Mouse (Mus musculus) retina, adult 2 months (tissue): ENCODE data around the gene Gnaq.

ENCODE experiments used
- DNase-seq: peaks from one replicate; pipeline ENCODE4 v3.0.0-alpha.2; 2012; ENCODE audit warnings: low read depth, low spot score

Gnaq gene

GRCm38 (mm10) chr19:16198162-16198561 lies 65.5 kb downstream of the Gnaq start:
- DNase-seq = no peak

DNA sequence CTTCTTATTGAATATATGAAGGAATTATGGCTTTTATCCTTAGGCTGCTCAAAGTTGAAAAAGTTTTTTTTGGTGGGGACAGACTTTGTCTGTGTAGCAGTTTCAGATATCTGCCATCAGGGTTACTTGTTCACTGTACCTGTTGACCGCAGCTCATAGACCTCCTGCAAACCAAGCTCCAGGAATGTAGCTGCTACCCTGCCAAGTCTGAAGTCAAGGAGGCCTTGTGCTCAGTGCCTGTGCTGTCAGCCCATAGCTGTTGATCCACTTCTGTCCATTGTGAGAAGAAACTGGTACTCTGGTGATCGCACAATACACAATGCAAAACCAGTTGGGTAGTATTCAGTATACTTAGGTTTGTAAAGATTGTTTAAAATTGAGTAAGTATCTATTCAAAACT lies 68.7 kb downstream of the Gnaq start:
- no peak for DNase-seq

GRCm38 (mm10) chr19:16204776-16205680 lies 72.4 kb downstream of the Gnaq start:
- DNase-seq = no peak

- DNase-seq = no peak
Observed at GRCm38 (mm10) chr19:16209616-16210015, 77.0 kb downstream of the Gnaq start.

- DNase-seq = no peak
Observed at GRCm38 (mm10) chr19:16214946-16215345, 82.3 kb downstream of the Gnaq start.

GRCm38 (mm10) chr19:16215430-16216016 lies 82.9 kb downstream of the Gnaq start:
- no peak for DNase-seq

GRCm38 (mm10) chr19:16219978-16220377 lies 87.3 kb downstream of the Gnaq start:
- no peak for DNase-seq

DNA sequence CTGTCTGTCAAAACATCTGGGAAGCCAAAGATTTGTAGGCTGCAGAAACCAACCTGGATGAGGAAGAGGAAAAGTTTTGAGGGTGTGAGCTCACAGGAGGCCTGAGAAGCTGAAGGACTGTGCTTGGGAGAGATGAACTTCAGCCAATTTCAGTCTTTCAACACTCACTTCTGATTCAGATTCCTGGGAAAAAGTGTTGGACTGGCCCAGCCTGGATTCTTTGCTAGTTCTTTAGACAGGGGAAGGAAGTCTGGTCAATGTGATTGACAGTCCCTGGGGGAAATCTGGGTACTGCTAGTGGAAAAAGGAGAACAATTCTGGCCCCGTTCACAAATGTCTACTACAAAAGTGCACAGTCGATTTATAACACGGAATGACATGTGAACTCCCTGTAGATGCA lies 89.9 kb downstream of the Gnaq start:
- DNase-seq = no peak

DNA sequence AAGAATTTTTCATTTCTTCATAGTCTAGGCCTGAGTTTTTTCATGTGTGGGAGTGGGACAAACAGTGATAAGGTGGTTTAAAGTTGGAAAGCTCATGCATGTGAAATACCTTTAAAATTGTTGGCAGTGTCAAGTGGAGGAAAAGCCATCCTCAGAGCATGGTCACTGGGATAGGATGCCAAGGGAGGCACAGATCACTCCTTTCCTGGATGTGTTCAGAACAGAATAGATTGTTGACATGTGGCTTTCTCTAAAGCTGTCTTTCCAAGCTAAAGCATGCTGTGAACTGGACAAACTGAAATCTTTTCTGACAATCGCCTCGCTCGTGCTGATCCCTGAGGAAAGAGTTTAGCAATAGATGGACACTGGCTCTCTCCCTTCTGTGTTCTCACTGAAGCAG lies 90.5 kb downstream of the Gnaq start:
- DNase-seq = no peak

GRCm38 (mm10) chr19:16224831-16225230 lies 92.2 kb downstream of the Gnaq start:
- DNase-seq = no peak

DNA sequence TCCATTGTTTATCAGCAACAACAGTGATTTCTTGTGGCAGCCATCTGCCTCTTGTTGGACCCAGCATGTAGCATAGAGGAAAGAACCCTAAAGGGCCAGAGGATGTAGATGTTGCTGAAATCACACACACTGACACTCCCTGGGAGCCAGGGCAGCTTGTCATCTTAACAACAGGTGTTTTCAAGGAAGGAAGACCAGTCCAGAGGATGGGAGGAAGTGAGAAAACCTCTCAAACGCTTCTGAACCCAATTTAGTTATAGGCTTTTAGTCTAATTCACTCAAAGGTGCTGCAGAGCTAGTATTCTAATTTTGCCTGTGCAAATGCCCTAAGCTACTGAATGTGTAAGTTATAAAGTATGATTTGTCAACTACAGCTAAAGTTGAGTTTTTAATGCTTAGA lies 99.0 kb downstream of the Gnaq start:
- DNase-seq = no peak

GRCm38 (mm10) chr19:16235594-16235993 lies 103.0 kb downstream of the Gnaq start:
- DNase-seq = no peak

GRCm38 (mm10) chr19:16237034-16237433 lies 104.4 kb downstream of the Gnaq start:
- no peak for DNase-seq

DNA sequence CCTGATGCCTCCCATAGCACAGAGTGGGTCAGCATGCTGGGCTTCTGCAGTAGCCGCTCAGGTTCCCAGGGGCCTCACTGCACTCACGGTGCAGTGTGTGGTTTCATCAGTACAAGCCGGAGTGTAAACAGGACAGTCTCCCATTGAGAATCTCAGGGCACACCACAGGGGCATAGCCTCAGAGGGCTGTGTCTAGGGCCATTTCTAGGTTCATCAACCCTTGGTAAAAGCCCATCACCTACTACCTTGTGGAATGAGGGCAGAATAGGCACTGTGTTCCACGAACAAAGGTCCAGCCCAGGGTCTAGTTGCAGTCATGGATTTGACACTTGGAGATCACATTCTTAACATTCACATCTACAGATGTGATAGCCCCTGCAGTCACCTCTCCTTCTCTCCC lies 105.4 kb downstream of the Gnaq start:
- DNase-seq = no peak

DNA sequence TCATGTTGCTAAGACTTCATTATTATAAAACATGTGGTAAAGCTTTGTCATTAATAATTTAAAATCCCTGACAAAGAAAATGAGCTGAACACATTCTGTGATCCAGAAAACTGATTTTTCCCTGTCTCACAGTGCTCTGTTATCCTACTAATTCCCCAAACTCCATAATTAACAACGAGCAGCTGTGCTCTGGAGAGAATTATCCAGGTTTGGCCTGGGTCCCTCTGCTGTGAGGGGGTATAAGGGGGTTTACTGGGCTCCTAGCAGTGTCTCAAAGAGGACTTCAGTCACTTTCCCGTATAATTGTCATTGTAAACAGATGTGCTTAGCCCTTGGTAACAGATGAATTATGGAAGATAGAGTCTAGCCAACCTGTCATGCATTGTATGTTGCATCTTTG lies 105.9 kb downstream of the Gnaq start:
- no peak for DNase-seq

DNA sequence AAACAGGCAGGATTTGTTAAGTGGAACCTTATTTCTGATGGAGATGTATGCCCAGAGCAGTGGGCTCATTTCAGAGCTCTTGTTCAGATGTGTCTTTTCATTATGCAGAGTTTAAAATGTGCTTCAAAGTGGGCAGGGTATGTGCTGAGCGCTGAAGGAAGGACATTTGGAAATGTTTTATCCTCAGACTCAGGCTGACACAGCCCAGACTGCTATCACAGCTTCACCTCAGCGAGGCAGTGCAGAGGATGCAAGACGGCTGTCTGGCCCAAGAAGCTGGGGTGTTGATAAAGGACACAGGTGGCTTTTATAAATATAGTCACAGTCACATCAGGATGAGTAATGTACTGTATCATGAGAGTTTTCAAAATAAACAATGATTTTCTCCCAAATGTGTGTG lies 110.1 kb downstream of the Gnaq start:
- no peak for DNase-seq

- DNase-seq = no peak
Observed at GRCm38 (mm10) chr19:16249025-16249424, 116.4 kb downstream of the Gnaq start.

DNA sequence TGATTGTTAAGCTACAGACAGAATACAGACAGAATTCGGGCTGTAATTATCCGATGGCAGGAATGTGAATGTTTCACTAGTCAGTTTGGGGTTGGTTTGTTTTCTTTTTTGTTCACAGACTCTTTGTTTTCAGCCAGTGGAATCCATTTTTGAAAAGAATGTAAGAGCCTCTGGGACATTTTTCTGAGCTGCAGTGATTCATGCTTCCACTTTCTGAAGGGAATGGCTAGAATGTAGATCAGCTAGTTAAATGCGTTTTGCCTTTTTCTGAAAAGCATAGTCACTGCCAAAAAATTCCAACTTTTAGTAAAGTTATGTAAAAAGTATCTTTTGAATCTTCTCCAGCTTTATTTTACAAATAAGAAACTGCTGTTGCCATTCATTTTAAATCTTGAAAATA lies 118.3 kb downstream of the Gnaq start:
- no peak for DNase-seq

GRCm38 (mm10) chr19:16251819-16252218 lies 119.2 kb downstream of the Gnaq start:
- no peak for DNase-seq

DNA sequence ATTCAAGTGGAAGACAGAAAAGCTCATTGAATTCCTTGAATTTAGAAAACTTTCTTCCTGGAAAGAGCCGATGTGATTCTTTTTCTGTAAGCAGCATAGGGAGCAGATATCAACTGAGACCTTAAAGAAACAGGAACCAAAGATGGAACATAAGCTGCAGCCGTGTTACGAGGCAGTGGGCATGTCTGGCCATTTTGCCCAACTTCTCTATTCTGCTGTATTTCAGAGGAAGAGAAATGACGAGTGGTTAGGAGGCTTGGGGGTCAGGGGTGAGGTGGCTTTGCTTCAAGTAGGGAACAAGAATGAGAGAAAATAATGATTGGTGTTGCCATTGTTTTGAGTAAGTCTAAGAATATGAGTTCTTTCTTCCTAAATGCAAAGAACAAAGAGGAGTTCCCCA lies 120.1 kb downstream of the Gnaq start:
- no peak for DNase-seq

- no peak for DNase-seq
Observed at GRCm38 (mm10) chr19:16254881-16255280, 122.2 kb downstream of the Gnaq start.

- DNase-seq = no peak
Observed at GRCm38 (mm10) chr19:16255294-16255693, 122.7 kb downstream of the Gnaq start.

DNA sequence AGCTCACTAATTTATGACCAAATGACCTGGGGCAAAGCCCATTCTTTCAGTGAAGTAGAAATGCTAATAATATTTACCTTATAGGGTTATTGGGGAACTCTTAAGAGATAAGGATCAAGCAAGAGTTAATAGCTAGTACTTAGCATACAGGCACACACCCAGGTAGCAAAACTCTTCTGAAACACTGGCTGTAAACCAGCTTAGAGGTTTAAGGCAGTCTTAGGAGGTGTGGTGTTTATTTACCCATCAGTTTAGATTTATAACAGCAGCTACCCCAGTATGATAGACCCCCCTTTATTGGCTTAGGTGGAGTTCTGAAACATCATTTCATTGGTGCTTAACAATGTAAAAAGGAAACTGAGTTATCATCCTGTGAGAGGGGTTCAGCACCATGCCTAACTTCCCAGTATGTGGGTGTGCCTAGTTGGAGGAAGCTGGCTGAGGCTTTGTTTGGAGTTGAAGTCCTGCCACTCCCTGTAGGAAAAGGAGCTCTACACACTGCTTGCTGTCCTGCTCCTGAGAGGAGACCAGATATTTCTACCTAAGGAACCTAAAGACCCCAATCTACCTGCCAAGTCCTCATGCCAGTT lies 126.2 kb downstream of the Gnaq start:
- DNase-seq = no peak
